Mouse (Mus musculus) granulocyte monocyte progenitor cell, adult 5-6 weeks (primary cell): ENCODE results near the gene Il2rb. TPM values are rescaled to one million over a fixed set of nuclear protein-coding genes. Genes with fewer than 3 reads are reported as not detected.

Experiments used
- ATAC-seq: replicated peaks from 2 replicates; pipeline ENCODE4 v1.8.0; 2016; ENCODE audit warnings: mild to moderate bottlenecking, moderate TSS enrichment, inconsistent platforms; ENCODE audit not compliant: poor library complexity, severe bottlenecking
- total RNA-seq, 2 experiments: library from RNA; stranded (forward) in 1 of 2; stranded (reverse) in 1 of 2; fragments of 200-712, 200-1000 nt in 1 of 2; fragments of >200 nt in 1 of 2; fragmentation: Nextera tagmentation in 1 of 2; gene quantifications; 2 replicates each; pipeline ENCODE4 v1.2.3; 2014 to 2017

Il2rb gene
- total RNA-seq, 2 experiments from 2014 or later = not detected

GRCm38 (mm10) chr15:78449694-78450418 is 45.2 kb downstream of the Il2rb start:
- peak; percentile 73 for ATAC-seq

GRCm38 (mm10) chr15:78449131-78449530 is 45.9 kb downstream of the Il2rb start:
- no peak for ATAC-seq

GRCm38 (mm10) chr15:78447746-78448535 is 47.1 kb downstream of the Il2rb start:
- ATAC-seq = peak; percentile 54

- ATAC-seq = no peak
Observed at GRCm38 (mm10) chr15:78447121-78447520, 48.0 kb downstream of the Il2rb start.

- no peak for ATAC-seq
Observed at GRCm38 (mm10) chr15:78443857-78444256, 51.2 kb downstream of the Il2rb start.

GRCm38 (mm10) chr15:78442231-78442630 is 52.8 kb downstream of the Il2rb start:
- ATAC-seq = no peak

GRCm38 (mm10) chr15:78438973-78439372 is 56.1 kb downstream of the Il2rb start:
- ATAC-seq = no peak

- no peak for ATAC-seq
Observed at GRCm38 (mm10) chr15:78438505-78438904, 56.6 kb downstream of the Il2rb start.

GRCm38 (mm10) chr15:78438018-78438394 is 57.1 kb downstream of the Il2rb start:
- ATAC-seq = no peak

GRCm38 (mm10) chr15:78437237-78438017 is 57.6 kb downstream of the Il2rb start:
- no peak for ATAC-seq

- ATAC-seq = no peak
Observed at GRCm38 (mm10) chr15:78436380-78437192, 58.5 kb downstream of the Il2rb start.

- no peak for ATAC-seq
Observed at GRCm38 (mm10) chr15:78435681-78436080, 59.4 kb downstream of the Il2rb start.

GRCm38 (mm10) chr15:78434896-78435520 is 60.1 kb downstream of the Il2rb start:
- ATAC-seq = no peak

GRCm38 (mm10) chr15:78431541-78432121 is 63.4 kb downstream of the Il2rb start:
- ATAC-seq = no peak

- ATAC-seq = no peak
Observed at GRCm38 (mm10) chr15:78430874-78431273, 64.2 kb downstream of the Il2rb start.

- no peak for ATAC-seq
Observed at GRCm38 (mm10) chr15:78429871-78430622, 65.0 kb downstream of the Il2rb start.
